Mouse (Mus musculus) lung, adult 2 months (tissue): ENCODE results near the gene Pygl.

Experiments
- CTCF ChIP-seq: fragments of 200-500 bp; IDR thresholded peaks from 2 replicates; pipeline ENCODE4 v1.5.1; 2011; ENCODE audit warnings: mild to moderate bottlenecking, low read length, control low read depth; ENCODE audit not compliant: insufficient read depth
- POLR2A ChIP-seq: fragments of 200-500 bp; IDR thresholded peaks from 2 replicates; pipeline ENCODE4 v1.6.1; 2011; ENCODE audit warnings: low read depth, mild to moderate bottlenecking, control low read depth, low read length, borderline replicate concordance; ENCODE audit errors: extremely low read depth

- TF ChIP-seq POLR2A (no peak), CTCF (no peak)
Measured at GRCm38 (mm10) chr12:70184173-70184783, 47.0 kb downstream of the Pygl start.
